Mouse (Mus musculus): ENCODE data around the gene Actl6b.
A peak's percentile ranks its signal among the peaks of the same experiment; 100 is the strongest.

The Actl6b gene

GRCm38 (mm10) chr5:137529221-137529995, 23.9 kb upstream of the Actl6b start:
- no peak for DNase-seq (ENCODE audit: low spot score)

GRCm38 (mm10) chr5:137530075-137530474, 23.2 kb upstream of the Actl6b start:
- no peak for DNase-seq (ENCODE audit: low spot score)

- DNase-seq (ENCODE audit: low spot score) = peak; percentile 87
Measured at GRCm38 (mm10) chr5:137530588-137531413, 22.5 kb upstream of the Actl6b start.

DNA sequence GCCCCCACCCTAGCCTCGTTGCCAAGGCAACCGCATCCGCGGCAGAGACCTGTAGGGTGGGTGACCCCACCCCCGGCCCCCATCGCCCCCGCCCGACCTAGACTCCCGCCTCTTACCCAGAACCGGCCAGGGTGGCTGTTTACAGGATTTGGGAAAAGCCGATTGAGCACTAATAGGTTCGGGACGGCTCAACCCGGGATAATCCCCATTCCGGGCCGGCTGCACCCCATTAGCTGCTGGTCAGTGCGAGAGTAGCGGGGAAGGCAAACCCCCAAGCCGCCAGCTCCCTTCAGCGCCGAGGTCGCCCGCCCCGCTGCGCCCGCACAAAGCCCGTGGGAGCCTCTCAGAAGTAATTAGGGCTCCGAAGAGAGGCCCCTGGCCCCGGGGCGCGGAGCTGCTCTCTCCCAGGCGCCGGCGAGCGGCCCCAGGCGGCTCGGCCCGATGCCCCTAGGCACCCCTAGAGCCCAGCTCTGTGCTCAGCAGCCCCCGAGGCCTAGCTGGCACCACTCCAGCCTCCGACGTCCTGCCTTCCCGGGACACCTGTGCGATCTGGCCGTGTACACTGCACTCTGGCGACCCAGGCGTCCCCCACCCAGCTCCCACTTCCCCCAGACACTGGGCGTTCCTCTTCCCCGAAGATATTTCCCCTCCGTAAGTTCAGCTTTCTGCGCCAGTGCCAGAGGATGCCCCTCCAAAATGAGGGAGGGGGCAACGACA, 21.7 kb upstream of the Actl6b start:
- peak; percentile 85 for DNase-seq (ENCODE audit: low spot score)

- DNase-seq (ENCODE audit: low spot score) = peak; percentile 48
Measured at GRCm38 (mm10) chr5:137532131-137532807, 21.0 kb upstream of the Actl6b start.

- DNase-seq (ENCODE audit: low spot score) = no peak
Measured at GRCm38 (mm10) chr5:137532808-137533116, 20.6 kb upstream of the Actl6b start.

GRCm38 (mm10) chr5:137533117-137533827, 20.0 kb upstream of the Actl6b start, which contains the start of the genes Epo and Gnb2:
Gene Epo, minus strand, starts transcription at chr5:137533242.
Gene Gnb2, minus strand, starts transcription at chr5:137533510.
- DNase-seq (ENCODE audit: low spot score) = peak; percentile 99

GRCm38 (mm10) chr5:137534762-137535161, 18.6 kb upstream of the Actl6b start:
- DNase-seq (ENCODE audit: low spot score) = no peak

- DNase-seq (ENCODE audit: low spot score) = no peak
Measured at GRCm38 (mm10) chr5:137535318-137535717, 18.0 kb upstream of the Actl6b start.

GRCm38 (mm10) chr5:137537461-137537860, 15.9 kb upstream of the Actl6b start:
- no peak for DNase-seq (ENCODE audit: low spot score)

- no peak for DNase-seq (ENCODE audit: low spot score)
Measured at GRCm38 (mm10) chr5:137539291-137539801, 14.0 kb upstream of the Actl6b start.

DNA sequence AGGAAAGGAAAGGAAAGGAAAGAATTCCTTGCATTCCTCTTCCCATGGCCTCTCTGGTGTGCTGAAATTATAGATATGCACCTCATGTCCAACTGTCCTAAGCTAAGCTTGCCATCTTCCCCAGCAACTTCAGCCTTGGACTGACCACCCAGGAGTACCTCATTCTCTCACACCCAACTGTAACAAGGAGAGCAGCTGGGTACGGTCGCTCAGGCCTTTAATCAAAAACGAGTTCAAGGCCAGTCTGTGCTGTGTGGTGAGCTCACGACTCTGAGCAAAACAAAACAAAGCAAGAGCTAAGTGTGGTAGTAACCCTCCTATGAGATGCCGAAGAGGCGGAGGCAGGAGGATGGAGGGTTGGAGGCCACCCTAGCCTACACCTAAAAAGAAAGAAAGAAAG, 12.3 kb upstream of the Actl6b start:
- DNase-seq (ENCODE audit: low spot score) = no peak

GRCm38 (mm10) chr5:137541768-137542540, 11.4 kb upstream of the Actl6b start:
- DNase-seq (ENCODE audit: low spot score) = no peak

DNA sequence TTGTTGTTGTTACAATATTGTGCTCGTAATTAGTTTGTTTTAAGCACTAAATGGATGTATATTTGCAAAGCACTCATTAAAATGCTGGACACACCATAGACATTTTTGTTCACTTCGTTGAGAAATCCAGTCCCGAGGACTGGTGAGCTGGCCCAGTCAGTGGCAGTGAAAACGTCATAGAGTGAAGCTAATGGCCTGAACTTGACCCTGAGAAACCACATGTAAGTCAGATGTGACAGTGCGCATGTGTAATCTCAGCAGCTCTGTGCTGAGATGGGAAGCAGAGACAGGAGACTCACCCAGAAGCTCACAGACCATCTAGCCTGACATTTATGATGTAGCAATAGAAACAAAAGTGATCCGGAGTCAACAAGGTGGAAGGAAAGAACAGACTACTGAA, 8.4 kb upstream of the Actl6b start:
- no peak for DNase-seq (ENCODE audit: low spot score)

- no peak for DNase-seq (ENCODE audit: low spot score)
Measured at GRCm38 (mm10) chr5:137545596-137545995, 7.7 kb upstream of the Actl6b start.

DNA sequence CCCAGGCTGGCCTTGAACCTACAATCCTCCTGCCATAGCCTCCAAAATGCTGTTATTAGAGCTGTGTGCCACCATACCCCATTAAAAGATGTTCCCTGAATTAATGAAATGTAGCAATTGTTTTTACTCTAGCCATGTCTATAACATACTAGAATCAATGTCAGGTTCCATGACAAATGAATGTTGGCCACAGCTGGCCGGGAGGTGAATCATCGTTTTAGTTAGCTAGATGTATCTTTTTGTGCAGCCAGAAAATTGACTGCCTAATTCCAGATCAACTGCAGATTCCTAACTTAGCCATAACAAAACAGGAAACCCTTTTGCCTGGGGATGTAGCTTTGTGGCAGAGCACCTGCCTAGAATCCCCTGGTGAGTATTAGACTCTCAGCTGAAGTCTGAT, 3.5 kb upstream of the Actl6b start:
- no peak for DNase-seq (ENCODE audit: low spot score)

DNA sequence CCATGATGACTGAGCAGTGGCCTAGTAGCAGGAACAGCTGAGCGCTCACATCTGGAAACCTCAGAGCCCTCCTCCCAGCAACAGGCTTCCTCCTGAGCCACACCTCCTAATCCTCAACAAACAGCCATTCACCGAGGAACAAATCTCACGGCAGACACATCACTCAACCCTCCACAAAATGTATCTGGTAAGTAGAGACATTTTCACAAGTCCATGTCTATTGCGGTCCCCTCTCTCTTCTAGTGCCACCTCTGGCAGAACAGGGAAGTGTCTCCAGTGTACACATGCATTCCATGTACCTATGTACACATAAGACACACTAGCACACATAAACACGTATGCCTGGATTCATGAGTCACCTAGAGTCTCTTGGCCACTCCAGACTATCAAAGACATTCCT, 2.2 kb upstream of the Actl6b start:
- no peak for DNase-seq (ENCODE audit: low spot score)

- DNase-seq (ENCODE audit: low spot score) = no peak
Measured at GRCm38 (mm10) chr5:137553000-137553399, 317 bp upstream of the Actl6b start.

GRCm38 (mm10) chr5:137553898-137554297, 581 bp downstream of the Actl6b start:
- DNase-seq (ENCODE audit: low spot score) = no peak

GRCm38 (mm10) chr5:137561556-137561955, 8.2 kb downstream of the Actl6b start:
- DNase-seq (ENCODE audit: low spot score) = no peak

All from testis, postnatal 10 days (tissue).